Mouse (Mus musculus) heart, embryonic 12.5 days (tissue): ENCODE measurements at regions not wholly inside any gene's neighbourhood (a gene's known extent, or its start where the extent isn't known, plus 50 kb on each side); places are given as distances from the start of the nearest gene placed in this dataset.

Source experiments
- ATAC-seq: fragments of 200-750 bp; cut with Nextera tagmentation; 2 replicates; pipeline ENCODE4 v1.8.0; 2017; ENCODE audit warnings: moderate TSS enrichment, moderate library complexity; ENCODE audit not compliant: insufficient number of reproducible peaks, low FRiP score
- H3K27ac ChIP-seq: fragments of 300-500 bp; sonication (generic); 2 replicates; pipeline ENCODE4 v1.5.1; 2016; ENCODE audit warnings: mild to moderate bottlenecking, moderate library complexity; ENCODE audit not compliant: poor library complexity, severe bottlenecking
- H3K27me3 ChIP-seq: fragments of 300-500 bp; sonication (generic); replicated peaks from 2 replicates; pipeline ENCODE4 v1.6.1; 2016; ENCODE audit warnings: mild to moderate bottlenecking, moderate library complexity
- H3K36me3 ChIP-seq: fragments of 300-500 bp; sonication (generic); 2 replicates; pipeline ENCODE4 v1.6.1; 2016; ENCODE audit warnings: mild to moderate bottlenecking, moderate library complexity
- H3K4me1 ChIP-seq: fragments of 300-500 bp; sonication (generic); replicated peaks from 2 replicates; pipeline ENCODE4 v1.6.1; 2016; ENCODE audit warnings: mild to moderate bottlenecking
- H3K4me2 ChIP-seq: fragments of 300-500 bp; sonication (generic); 2 replicates; pipeline ENCODE4 v1.6.1; 2016; ENCODE audit warnings: mild to moderate bottlenecking, moderate library complexity
- H3K4me3 ChIP-seq: fragments of 300-500 bp; sonication (generic); 2 replicates; pipeline ENCODE4 v1.5.1; 2016; ENCODE audit warnings: mild to moderate bottlenecking
- H3K9ac ChIP-seq: fragments of 300-500 bp; sonication (generic); 2 replicates; pipeline ENCODE4 v1.6.1; 2016; ENCODE audit warnings: mild to moderate bottlenecking, moderate library complexity
- H3K9me3 ChIP-seq: fragments of 300-500 bp; sonication (generic); replicated peaks from 2 replicates; pipeline ENCODE4 v1.6.1; 2016; ENCODE audit warnings: mild to moderate bottlenecking, moderate library complexity
- WGBS: fragments of 180-500 bp; shearing (Covaris S2); methylation state at CpG from one replicate; pipeline ENCODE4 v1.1.7; 2016; 5-methylcytosine and 5-hydroxymethylcytosine counted together

DNA sequence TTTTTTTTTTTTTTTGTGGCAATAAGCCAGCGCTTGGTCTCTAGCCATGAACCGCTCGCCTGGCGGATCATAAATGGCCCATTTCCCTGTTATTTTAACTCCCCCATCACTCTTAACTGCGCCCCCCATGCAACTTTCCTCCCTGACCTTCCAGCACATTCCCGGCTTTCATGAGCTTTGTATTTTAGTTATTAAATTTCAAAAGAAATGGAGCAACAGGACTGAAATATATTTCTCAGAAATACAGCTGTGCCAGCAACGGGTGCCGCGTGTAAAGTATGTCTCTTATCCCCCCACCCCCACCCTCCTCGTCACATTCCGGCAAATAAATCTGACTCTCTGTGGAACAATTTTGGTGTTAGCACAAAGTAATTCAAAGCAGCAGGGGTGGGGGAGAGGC is 83.2 kb upstream of the Tas2r119 start:
- Histone ChIP-seq H3K4me2 (no peak overlapping the region), H3K9ac (no peak overlapping the region), H3K27me3 (no peaks in the 10 kb centered on the region), H3K36me3 (no peaks in the 10 kb centered on the region), H3K9me3 (no peaks in the 10 kb centered on the region), H3K4me1 (no peaks in the 10 kb centered on the region), H3K27ac (no peak overlapping the region), H3K4me3 (no peak overlapping the region)
- no peak for ATAC-seq
- WGBS, result 73% methylated on average over 11 of the region's 11 CpGs

GRCm38 (mm10) chr15:32095554-32095953 is 81.5 kb upstream of the Tas2r119 start:
- Histone ChIP-seq H3K36me3 (no peaks in the 10 kb centered on the region), H3K9ac (no peak overlapping the region), H3K27me3 (no peaks in the 10 kb centered on the region), H3K27ac (no peak overlapping the region), H3K4me3 (no peak overlapping the region), H3K4me2 (no peak overlapping the region), H3K4me1 (no peaks in the 10 kb centered on the region), H3K9me3 (no peaks in the 10 kb centered on the region)
- ATAC-seq, result no peak
- 50% methylated on average over 1 of the region's 1 CpGs for WGBS

- no peaks in the 10 kb centered on the region for H3K27me3 ChIP-seq
- no peaks in the 10 kb centered on the region for H3K36me3 ChIP-seq
- no peak for ATAC-seq
- WGBS, result 85% methylated on average over 2 of the region's 2 CpGs
- H3K4me1 ChIP-seq, result no peaks in the 10 kb centered on the region
- H3K9ac ChIP-seq, result no peak overlapping the region
- no peaks in the 10 kb centered on the region for H3K9me3 ChIP-seq
- H3K4me2 ChIP-seq, result no peak overlapping the region
- H3K27ac ChIP-seq, result no peak overlapping the region
- no peak overlapping the region for H3K4me3 ChIP-seq
Measured at GRCm38 (mm10) chr15:32110659-32111058, 66.4 kb upstream of the Tas2r119 start.
